Mouse (Mus musculus): Measurements from ENCODE around the gene Igf2bp3. TPM values are rescaled to one million over a fixed set of nuclear protein-coding genes. Genes with fewer than 3 reads are reported as not detected.

Igf2bp3 gene
- polyA plus RNA-seq, 1 experiment = 0.30 TPM

- Histone ChIP-seq H3ac (ENCODE audit: control insufficient read depth, insufficient read length, low read depth) (no peak overlapping the region), H3K36me3 (ENCODE audit: control insufficient read depth, insufficient read depth) (no peaks in the 10 kb centered on the region), H3K27me3 (ENCODE audit: control insufficient read depth, insufficient read depth, insufficient read length) (peaks cover 31% of the 10 kb centered on the region), H3K79me3 (ENCODE audit: low read depth) (no peaks in the 10 kb centered on the region), H3K79me2 (ENCODE audit: control insufficient read depth, insufficient read depth) (no peaks in the 10 kb centered on the region), H3K4me3 (ENCODE audit: insufficient read depth, poor library complexity, severe bottlenecking) (no peak overlapping the region)
- TF ChIP-seq CTCF (IDR thresholded peaks at IDR 0.05; ENCODE audit: control insufficient read depth, insufficient read depth, insufficient read length) (no peak), MAX (IDR thresholded peaks at IDR 0.05) (no peak), USF1 (IDR thresholded peaks at IDR 0.05; ENCODE audit: low read depth) (no peak), MYOD1 (IDR thresholded peaks at IDR 0.05; ENCODE audit: control insufficient read depth, insufficient read length, low read depth) (peak; percentile 28), FOSL1 (IDR thresholded peaks at IDR 0.05; ENCODE audit: insufficient read depth, low read length, poor library complexity, severe bottlenecking) (no peak), CEBPB (IDR thresholded peaks at IDR 0.05; ENCODE audit: low read depth) (no peak)
Measured at GRCm38 (mm10) chr6:49224923-49225727, 10.4 kb upstream of the Igf2bp3 start.

GRCm38 (mm10) chr6:49221906-49222305, 7.1 kb upstream of the Igf2bp3 start:
- H3K27me3 ChIP-seq (ENCODE audit: control insufficient read depth, insufficient read depth, insufficient read length) = peaks cover 36% of the 10 kb centered on the region

GRCm38 (mm10) chr6:49219920-49220604, 5.3 kb upstream of the Igf2bp3 start:
- no peak for TF ChIP-seq USF1 (IDR thresholded peaks at IDR 0.05; ENCODE audit: low read depth)
- TF ChIP-seq MYOD1 (IDR thresholded peaks at IDR 0.05; ENCODE audit: control insufficient read depth, insufficient read length, low read depth) = no peak
- TF ChIP-seq CEBPB (IDR thresholded peaks at IDR 0.05; ENCODE audit: low read depth) = no peak
- TF ChIP-seq CTCF (IDR thresholded peaks at IDR 0.05; ENCODE audit: control insufficient read depth, insufficient read depth, insufficient read length) = no peak
- TF ChIP-seq FOSL1 (IDR thresholded peaks at IDR 0.05; ENCODE audit: insufficient read depth, low read length, poor library complexity, severe bottlenecking) = no peak
- no peak for TF ChIP-seq MYOG (IDR thresholded peaks at IDR 0.05; ENCODE audit: control insufficient read depth, extremely low read depth, insufficient read length)
- no peak for TF ChIP-seq MAX (IDR thresholded peaks at IDR 0.05)
- Histone ChIP-seq H3K27me3 (ENCODE audit: control insufficient read depth, insufficient read depth, insufficient read length) (peaks cover 36% of the 10 kb centered on the region), H3K4me3 (ENCODE audit: insufficient read depth, poor library complexity, severe bottlenecking) (no peak overlapping the region)

More at GRCm38 (mm10) chr6:49221906-49222305, 7.1 kb upstream of the Igf2bp3 start:
- Histone ChIP-seq H3K79me3 (ENCODE audit: low read depth) (no peaks in the 10 kb centered on the region), H3K4me3 (ENCODE audit: insufficient read depth, poor library complexity, severe bottlenecking) (no peak overlapping the region), H3K36me3 (ENCODE audit: control insufficient read depth, insufficient read depth) (no peaks in the 10 kb centered on the region), H3ac (ENCODE audit: control insufficient read depth, insufficient read length, low read depth) (no peak overlapping the region), H3K79me2 (ENCODE audit: control insufficient read depth, insufficient read depth) (no peaks in the 10 kb centered on the region)
- TF ChIP-seq USF1 (IDR thresholded peaks at IDR 0.05; ENCODE audit: low read depth) = no peak
- TF ChIP-seq MAX (IDR thresholded peaks at IDR 0.05) = no peak
- no peak for TF ChIP-seq CEBPB (IDR thresholded peaks at IDR 0.05; ENCODE audit: low read depth)
- no peak for TF ChIP-seq CTCF (IDR thresholded peaks at IDR 0.05; ENCODE audit: control insufficient read depth, insufficient read depth, insufficient read length)
- no peak for TF ChIP-seq MYOD1 (IDR thresholded peaks at IDR 0.05; ENCODE audit: control insufficient read depth, insufficient read length, low read depth)
- TF ChIP-seq FOSL1 (IDR thresholded peaks at IDR 0.05; ENCODE audit: insufficient read depth, low read length, poor library complexity, severe bottlenecking) = no peak
- no peak for TF ChIP-seq MYOG (IDR thresholded peaks at IDR 0.05; ENCODE audit: control insufficient read depth, extremely low read depth, insufficient read length)

GRCm38 (mm10) chr6:49219001-49219560, 4.3 kb upstream of the Igf2bp3 start:
- H3ac ChIP-seq (ENCODE audit: control insufficient read depth, insufficient read length, low read depth) = no peak overlapping the region
- TF ChIP-seq CTCF (IDR thresholded peaks at IDR 0.05; ENCODE audit: control insufficient read depth, insufficient read depth, insufficient read length) (no peak), USF1 (IDR thresholded peaks at IDR 0.05; ENCODE audit: low read depth) (no peak), CEBPB (IDR thresholded peaks at IDR 0.05; ENCODE audit: low read depth) (no peak), MAX (IDR thresholded peaks at IDR 0.05) (no peak), MYOD1 (IDR thresholded peaks at IDR 0.05; ENCODE audit: control insufficient read depth, insufficient read length, low read depth) (no peak), FOSL1 (IDR thresholded peaks at IDR 0.05; ENCODE audit: insufficient read depth, low read length, poor library complexity, severe bottlenecking) (no peak), MYOG (IDR thresholded peaks at IDR 0.05; ENCODE audit: control insufficient read depth, extremely low read depth, insufficient read length) (no peak)
- peaks cover 39% of the 10 kb centered on the region for H3K27me3 ChIP-seq (ENCODE audit: control insufficient read depth, insufficient read depth, insufficient read length)
- no peaks in the 10 kb centered on the region for H3K79me2 ChIP-seq (ENCODE audit: control insufficient read depth, insufficient read depth)
- H3K36me3 ChIP-seq (ENCODE audit: control insufficient read depth, insufficient read depth) = no peaks in the 10 kb centered on the region
- no peak overlapping the region for H3K4me3 ChIP-seq (ENCODE audit: insufficient read depth, poor library complexity, severe bottlenecking)
- no peaks in the 10 kb centered on the region for H3K79me3 ChIP-seq (ENCODE audit: low read depth)

More at GRCm38 (mm10) chr6:49219920-49220604, 5.3 kb upstream of the Igf2bp3 start:
- H3K79me3 ChIP-seq (ENCODE audit: low read depth) = no peaks in the 10 kb centered on the region
- no peak overlapping the region for H3ac ChIP-seq (ENCODE audit: control insufficient read depth, insufficient read length, low read depth)
- H3K36me3 ChIP-seq (ENCODE audit: control insufficient read depth, insufficient read depth) = no peaks in the 10 kb centered on the region
- no peaks in the 10 kb centered on the region for H3K79me2 ChIP-seq (ENCODE audit: control insufficient read depth, insufficient read depth)

- H3K36me3 ChIP-seq (ENCODE audit: control insufficient read depth, insufficient read depth) = no peaks in the 10 kb centered on the region
- no peaks in the 10 kb centered on the region for H3K79me2 ChIP-seq (ENCODE audit: control insufficient read depth, insufficient read depth)
- no peaks in the 10 kb centered on the region for H3K79me3 ChIP-seq (ENCODE audit: low read depth)
- H3K4me3 ChIP-seq (ENCODE audit: insufficient read depth, poor library complexity, severe bottlenecking) = no peak overlapping the region
- TF ChIP-seq MYOG (IDR thresholded peaks at IDR 0.05; ENCODE audit: control insufficient read depth, extremely low read depth, insufficient read length) = no peak
- no peak for TF ChIP-seq FOSL1 (IDR thresholded peaks at IDR 0.05; ENCODE audit: insufficient read depth, low read length, poor library complexity, severe bottlenecking)
- no peak for TF ChIP-seq MYOD1 (IDR thresholded peaks at IDR 0.05; ENCODE audit: control insufficient read depth, insufficient read length, low read depth)
- no peak for TF ChIP-seq CEBPB (IDR thresholded peaks at IDR 0.05; ENCODE audit: low read depth)
- TF ChIP-seq USF1 (IDR thresholded peaks at IDR 0.05; ENCODE audit: low read depth) = no peak
- no peak for TF ChIP-seq MAX (IDR thresholded peaks at IDR 0.05)
- no peak for TF ChIP-seq CTCF (IDR thresholded peaks at IDR 0.05; ENCODE audit: control insufficient read depth, insufficient read depth, insufficient read length)
- H3ac ChIP-seq (ENCODE audit: control insufficient read depth, insufficient read length, low read depth) = no peak overlapping the region
- H3K27me3 ChIP-seq (ENCODE audit: control insufficient read depth, insufficient read depth, insufficient read length) = peaks cover 47% of the 10 kb centered on the region
Measured at GRCm38 (mm10) chr6:49218275-49218802, 3.6 kb upstream of the Igf2bp3 start.

Data from C2C12 (cell line).